Mouse (Mus musculus) embryonic fibroblast, embryonic 13.5 days (primary cell): ENCODE results near the gene Amn. TPM values are rescaled to one million over a fixed set of nuclear protein-coding genes. Genes with fewer than 3 reads are reported as not detected.

Experiments used
- H3K27ac ChIP-seq: 2 replicates; pipeline ENCODE4 v1.5.1; 2012; ENCODE audit warnings: low read length, control low read depth, inconsistent platforms; ENCODE audit not compliant: insufficient read depth
- H3K4me1 ChIP-seq: 2 replicates; pipeline ENCODE4 v1.6.1; 2011; ENCODE audit warnings: low read length; ENCODE audit not compliant: control insufficient read depth, insufficient read depth
- H3K4me3 ChIP-seq: 2 replicates; pipeline ENCODE4 v1.5.1; 2011; ENCODE audit warnings: mild to moderate bottlenecking, control low read depth, low read length; ENCODE audit not compliant: insufficient read depth
- CTCF ChIP-seq: IDR thresholded peaks from 2 replicates; pipeline ENCODE4 v1.5.1; 2011; ENCODE audit warnings: mild to moderate bottlenecking, control low read depth, low read length, moderate library complexity, borderline replicate concordance; ENCODE audit not compliant: insufficient read depth
- POLR2A ChIP-seq: IDR thresholded peaks from 2 replicates; pipeline ENCODE4 v1.6.1; 2011; ENCODE audit warnings: low read depth, mild to moderate bottlenecking, control low read depth, low read length, moderate library complexity
- polyA plus RNA-seq: library from polyadenylated mRNA; stranded (reverse); fragments of >200 nt; gene quantifications from 2 replicates; pipeline ENCODE4 v1.2.4, GENCODE M21; 2011; ENCODE audit warnings: low read depth; ENCODE audit not compliant: missing spikeins, insufficient read length

The Amn gene
- polyA plus RNA-seq, 1 experiment: not detected

GRCm38 (mm10) chr12:111265212-111265611 lies 5.7 kb upstream of the Amn start:
- TF ChIP-seq CTCF (no peak), POLR2A (no peak)
- no peak overlapping the region for H3K4me3 ChIP-seq
- H3K27ac ChIP-seq: no peak overlapping the region
- H3K4me1 ChIP-seq: no peaks in the 10 kb centered on the region

GRCm38 (mm10) chr12:111266592-111266991 lies 4.3 kb upstream of the Amn start:
- Histone ChIP-seq H3K4me1 (no peaks in the 10 kb centered on the region), H3K4me3 (no peak overlapping the region), H3K27ac (no peak overlapping the region)
- no peak for TF ChIP-seq POLR2A
- TF ChIP-seq CTCF: no peak

GRCm38 (mm10) chr12:111267673-111268325 lies 3.1 kb upstream of the Amn start:
- H3K27ac ChIP-seq: no peak overlapping the region
- no peaks in the 10 kb centered on the region for H3K4me1 ChIP-seq
- no peak overlapping the region for H3K4me3 ChIP-seq
- TF ChIP-seq POLR2A: no peak
- TF ChIP-seq CTCF: no peak

- Histone ChIP-seq H3K27ac (no peak overlapping the region), H3K4me3 (no peak overlapping the region), H3K4me1 (peaks cover 2% of the 10 kb centered on the region; the same call in 1 of the 2 replicates)
- TF ChIP-seq CTCF: no peak
- no peak for TF ChIP-seq POLR2A
These were observed 511 bp downstream of the Amn start for GRCm38 (mm10) chr12:111271406-111271805.

GRCm38 (mm10) chr12:111271966-111272365 lies 1.1 kb downstream of the Amn start:
- peaks cover 2% of the 10 kb centered on the region; the same call in 1 of the 2 replicates for H3K4me1 ChIP-seq
- no peak overlapping the region for H3K4me3 ChIP-seq
- H3K27ac ChIP-seq: no peak overlapping the region
- no peak for TF ChIP-seq POLR2A
- no peak for TF ChIP-seq CTCF

GRCm38 (mm10) chr12:111272420-111272819 lies 1.5 kb downstream of the Amn start:
- Histone ChIP-seq H3K4me3 (no peak overlapping the region), H3K4me1 (peaks cover 2% of the 10 kb centered on the region; the same call in 1 of the 2 replicates), H3K27ac (no peak overlapping the region)
- TF ChIP-seq POLR2A (no peak), CTCF (peak; percentile 73)

- Histone ChIP-seq H3K4me1 (peaks cover 2% of the 10 kb centered on the region; the same call in 1 of the 2 replicates), H3K4me3 (0 out of 2 replicates have a peak overlapping the region, but pooled peaks have one; percentile 6), H3K27ac (no peak overlapping the region)
- TF ChIP-seq CTCF (no peak), POLR2A (no peak)
These were observed 3.1 kb downstream of the Amn start for GRCm38 (mm10) chr12:111274006-111274405.

- no peak overlapping the region for H3K27ac ChIP-seq
These were observed 3.7 kb downstream of the Amn start for GRCm38 (mm10) chr12:111274447-111275149.

GRCm38 (mm10) chr12:111275150-111275841 lies 4.4 kb downstream of the Amn start:
- TF ChIP-seq POLR2A (no peak), CTCF (no peak)
- Histone ChIP-seq H3K27ac (no peak overlapping the region), H3K4me1 (peaks cover 2% of the 10 kb centered on the region; the same call in 1 of the 2 replicates), H3K4me3 (0 out of 2 replicates have a peak overlapping the region, but pooled peaks have one; percentile 6)

More at GRCm38 (mm10) chr12:111274447-111275149, 3.7 kb downstream of the Amn start:
- H3K4me3 ChIP-seq: peak overlapping the region; percentile 6; the same call in 1 of the 2 replicates
- peaks cover 2% of the 10 kb centered on the region; the same call in 1 of the 2 replicates for H3K4me1 ChIP-seq
- no peak for TF ChIP-seq CTCF
- TF ChIP-seq POLR2A: no peak

GRCm38 (mm10) chr12:111276371-111276770 lies 5.5 kb downstream of the Amn start:
- Histone ChIP-seq H3K27ac (no peak overlapping the region), H3K4me3 (no peak overlapping the region), H3K4me1 (peaks cover 2% of the 10 kb centered on the region; the same call in 1 of the 2 replicates)
- TF ChIP-seq POLR2A: no peak
- no peak for TF ChIP-seq CTCF
